Mouse (Mus musculus): Measurements from ENCODE around the gene Gpx3. TPM values are rescaled to one million over a fixed set of nuclear protein-coding genes. Genes with fewer than 3 reads are reported as not detected.

Gene Gpx3
- polyA plus RNA-seq, 1 experiment from 2014 or later, result 52.0 TPM

DNA sequence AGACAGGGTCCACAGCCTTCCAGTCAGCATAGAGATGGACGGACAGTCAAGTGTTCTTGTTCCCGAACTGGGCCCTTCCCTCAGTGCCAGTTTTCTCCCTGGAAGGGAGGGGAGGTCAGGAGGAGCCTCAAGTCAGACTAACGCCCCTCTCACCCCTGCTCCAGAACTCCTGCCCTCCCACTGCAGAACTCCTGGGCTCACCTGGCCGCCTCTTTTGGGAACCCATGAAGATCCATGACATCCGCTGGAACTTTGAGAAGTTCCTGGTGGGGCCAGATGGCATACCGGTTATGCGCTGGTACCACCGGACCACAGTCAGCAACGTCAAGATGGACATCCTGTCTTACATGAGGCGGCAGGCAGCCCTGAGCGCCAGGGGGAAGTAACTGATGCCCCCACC, 7.0 kb downstream of the Gpx3 start:
- DNase-seq (ENCODE audit: low spot score), result no peak
- H3K27me3 ChIP-seq (ENCODE audit: low read depth, poor library complexity, severe bottlenecking), result no peaks in the 10 kb centered on the region
- H3K9me3 ChIP-seq (replicated peaks), result no peaks in the 10 kb centered on the region
- H3K36me3 ChIP-seq, result peaks cover 37% of the 10 kb centered on the region
- no peak overlapping the region for H3K4me3 ChIP-seq
- WGBS, result 95% methylated on average over 11 of the region's 11 CpGs
- H3K4me1 ChIP-seq, result 0 out of 2 replicates have a peak, but pooled peaks cover 4% of the 10 kb centered on the region
- H3K27ac ChIP-seq, result no peak overlapping the region

DNA sequence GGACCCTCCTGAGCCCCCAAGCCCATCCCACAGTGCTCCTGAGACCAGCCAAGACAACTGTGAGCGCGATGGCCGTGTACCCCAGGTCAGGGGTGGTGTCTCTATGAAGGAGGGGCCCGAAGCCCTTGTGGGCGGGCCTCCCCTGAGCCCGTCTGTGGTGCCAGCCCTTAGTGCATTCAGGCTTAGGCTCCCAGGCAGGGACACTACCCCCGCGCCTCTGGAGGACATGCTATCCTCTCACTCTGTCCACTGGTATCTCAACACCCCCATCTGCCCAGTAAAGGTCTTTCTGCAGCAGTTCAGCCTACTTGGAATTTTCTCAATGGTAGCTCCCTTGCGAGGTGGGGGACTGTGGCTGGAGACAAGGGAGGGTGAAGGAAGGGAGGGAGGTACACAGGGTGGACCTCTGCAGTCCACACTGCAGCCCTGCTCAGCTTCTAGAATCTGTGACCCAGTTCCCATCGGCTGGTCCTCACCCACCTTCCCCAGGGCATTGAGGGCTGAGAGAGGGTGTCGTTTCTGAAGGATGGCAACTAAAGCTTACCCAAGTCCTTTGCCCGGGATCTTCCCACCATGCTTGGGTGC, 7.9 kb downstream of the Gpx3 start:
- Histone ChIP-seq H3K27me3 (ENCODE audit: low read depth, poor library complexity, severe bottlenecking) (no peaks in the 10 kb centered on the region), H3K9me3 (replicated peaks) (no peaks in the 10 kb centered on the region), H3K4me3 (no peak overlapping the region), H3K4me1 (no peaks in the 10 kb centered on the region), H3K36me3 (peaks cover 41% of the 10 kb centered on the region), H3K27ac (no peak overlapping the region)
- 93% methylated on average over 12 of the region's 12 CpGs for WGBS
- no peak for DNase-seq (ENCODE audit: low spot score)

DNA sequence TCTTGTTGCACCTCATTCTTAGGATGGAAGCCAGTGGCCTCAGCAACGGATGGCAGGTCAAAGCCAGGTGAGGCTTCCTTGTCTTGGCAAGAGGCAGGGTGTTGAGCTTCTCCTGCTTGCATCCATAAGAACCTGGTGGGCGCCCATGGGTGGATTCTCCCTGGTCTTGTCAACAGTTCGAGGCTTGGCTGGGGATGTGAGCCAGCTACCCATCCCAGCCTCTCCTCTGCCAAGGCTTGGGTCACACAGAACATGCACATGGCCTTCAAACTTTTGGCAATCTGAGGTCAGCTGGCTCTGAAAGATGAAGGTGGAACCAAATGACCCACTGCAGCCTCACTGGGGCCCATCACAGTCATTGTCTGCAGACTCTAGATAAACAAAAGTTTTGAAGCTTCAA, 8.9 kb downstream of the Gpx3 start:
- Histone ChIP-seq H3K4me1 (no peaks in the 10 kb centered on the region), H3K9me3 (replicated peaks) (no peaks in the 10 kb centered on the region), H3K36me3 (peaks cover 41% of the 10 kb centered on the region), H3K27ac (no peak overlapping the region), H3K4me3 (no peak overlapping the region), H3K27me3 (ENCODE audit: low read depth, poor library complexity, severe bottlenecking) (no peaks in the 10 kb centered on the region)
- WGBS, result 93% methylated on average over 3 of the region's 3 CpGs
- no peak for DNase-seq (ENCODE audit: low spot score)

DNA sequence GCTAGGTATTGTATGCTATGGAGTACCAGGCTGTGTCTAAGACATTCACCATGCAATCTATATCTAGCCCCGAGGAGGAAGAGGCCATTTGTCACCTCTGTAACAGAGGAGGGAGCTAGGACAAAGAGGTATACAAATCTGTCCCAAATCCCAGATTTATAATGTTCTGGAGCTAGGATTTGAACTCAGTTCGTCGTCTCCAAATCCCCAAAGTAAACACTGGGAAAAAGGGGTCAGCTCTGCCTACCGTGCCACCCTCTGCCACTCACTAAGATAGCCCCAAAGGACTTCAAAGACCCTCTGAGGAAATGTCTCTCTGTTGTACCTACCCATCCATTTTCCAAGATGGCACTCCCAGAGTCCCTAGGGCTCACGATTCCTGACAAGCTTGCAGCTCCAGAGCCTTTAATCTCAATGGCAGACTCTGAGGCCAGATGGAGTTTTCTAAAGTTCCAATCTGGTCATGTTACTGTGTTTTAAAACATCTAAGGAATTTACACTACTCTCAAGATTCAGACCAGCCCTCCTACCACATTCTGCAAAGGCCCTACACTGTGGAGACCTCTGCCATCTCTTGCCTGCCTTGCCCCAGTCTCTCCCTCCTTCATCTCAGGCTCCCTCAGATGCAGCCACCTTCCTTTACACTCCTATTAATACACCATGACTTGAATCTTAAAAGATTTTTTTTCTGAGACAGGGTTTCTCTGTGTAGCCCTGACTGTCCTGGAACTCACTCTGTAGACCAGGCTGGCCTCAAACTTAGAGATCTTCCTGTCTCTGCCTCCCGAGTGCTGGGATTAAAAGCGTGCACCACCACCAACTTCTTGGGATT, 9.6 kb downstream of the Gpx3 start:
- WGBS, result 91% methylated on average over 7 of the region's 7 CpGs
- H3K9me3 ChIP-seq (replicated peaks), result no peaks in the 10 kb centered on the region

DNA sequence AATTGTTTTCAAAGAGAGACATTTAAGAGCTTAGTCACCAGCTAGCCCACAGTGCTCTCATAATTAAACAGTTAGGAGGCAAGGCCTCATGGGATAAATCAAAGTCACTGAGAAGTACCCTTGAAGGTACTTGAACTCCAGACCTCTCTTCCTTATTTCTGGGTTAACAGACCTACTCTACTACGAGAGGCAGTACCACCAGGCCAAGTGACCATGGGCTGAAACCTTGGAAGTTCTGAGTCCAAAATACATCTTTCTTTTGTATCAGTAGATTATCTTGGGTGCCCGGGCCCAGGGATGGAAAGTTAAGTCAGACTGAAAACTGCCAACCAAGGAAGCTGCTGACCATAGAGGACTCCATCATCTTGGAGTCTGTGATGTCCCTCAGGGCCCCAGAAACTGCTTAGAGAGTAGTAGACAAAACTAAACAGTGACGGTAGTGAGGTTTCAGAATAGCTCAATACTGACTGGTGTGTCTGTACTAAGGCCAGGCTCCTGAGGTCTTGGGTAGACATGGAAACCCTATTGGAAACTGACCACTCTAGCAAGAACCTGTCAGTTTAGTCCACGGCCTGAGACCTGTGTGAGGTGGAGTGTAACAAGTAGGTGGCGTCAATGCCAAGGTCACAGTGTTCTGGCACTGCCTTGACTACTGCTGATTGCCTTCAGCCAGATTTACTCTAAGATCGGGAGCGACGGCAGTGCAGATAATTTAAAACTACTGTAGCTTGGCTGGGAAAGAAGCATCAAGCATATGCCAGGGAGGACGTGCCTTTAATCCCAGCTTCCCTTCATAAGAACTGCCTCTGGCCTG, 10.5 kb downstream of the Gpx3 start:
- no peak for DNase-seq (ENCODE audit: low spot score)
- H3K9me3 ChIP-seq (replicated peaks), result no peaks in the 10 kb centered on the region
- peaks cover 55% of the 10 kb centered on the region for H3K36me3 ChIP-seq
- no peak overlapping the region for H3K27ac ChIP-seq
- H3K4me1 ChIP-seq, result no peaks in the 10 kb centered on the region
- H3K4me3 ChIP-seq, result no peak overlapping the region
- no peaks in the 10 kb centered on the region for H3K27me3 ChIP-seq (ENCODE audit: low read depth, poor library complexity, severe bottlenecking)
- 87% methylated on average over 9 of the region's 9 CpGs for WGBS

More for the DNA sequence above, 9.6 kb downstream of the Gpx3 start:
- no peak overlapping the region for H3K4me3 ChIP-seq
- DNase-seq (ENCODE audit: low spot score), result no peak
- H3K4me1 ChIP-seq, result no peaks in the 10 kb centered on the region
- H3K36me3 ChIP-seq, result peaks cover 47% of the 10 kb centered on the region
- no peak overlapping the region for H3K27ac ChIP-seq
- H3K27me3 ChIP-seq (ENCODE audit: low read depth, poor library complexity, severe bottlenecking), result no peaks in the 10 kb centered on the region

DNA sequence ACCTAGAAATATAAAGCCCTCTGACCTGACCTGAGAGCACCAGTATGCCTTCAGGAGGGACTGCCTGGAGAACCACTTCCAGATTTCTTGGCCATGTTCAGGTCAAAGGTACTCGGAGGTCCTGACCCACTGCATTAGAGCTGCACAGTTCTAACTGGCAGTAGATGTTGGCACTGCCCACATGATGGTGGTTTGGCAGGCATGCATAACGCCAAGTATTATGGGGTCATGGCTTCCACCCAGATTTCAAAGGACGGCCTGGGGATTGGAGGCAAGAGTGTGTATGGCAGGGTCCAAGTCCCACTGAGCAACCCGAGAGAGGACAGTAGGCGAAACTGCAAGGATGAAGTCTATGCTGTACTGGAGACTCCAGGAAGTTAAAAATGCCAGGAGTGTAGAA, 11.6 kb downstream of the Gpx3 start:
- DNase-seq (ENCODE audit: low spot score), result no peak
- no peaks in the 10 kb centered on the region for H3K27me3 ChIP-seq (ENCODE audit: low read depth, poor library complexity, severe bottlenecking)
- H3K36me3 ChIP-seq, result peaks cover 65% of the 10 kb centered on the region
- no peaks in the 10 kb centered on the region for H3K4me1 ChIP-seq
- no peak overlapping the region for H3K27ac ChIP-seq
- WGBS, result 93% methylated on average over 5 of the region's 5 CpGs
- no peaks in the 10 kb centered on the region for H3K9me3 ChIP-seq (replicated peaks)
- H3K4me3 ChIP-seq, result no peak overlapping the region

DNA sequence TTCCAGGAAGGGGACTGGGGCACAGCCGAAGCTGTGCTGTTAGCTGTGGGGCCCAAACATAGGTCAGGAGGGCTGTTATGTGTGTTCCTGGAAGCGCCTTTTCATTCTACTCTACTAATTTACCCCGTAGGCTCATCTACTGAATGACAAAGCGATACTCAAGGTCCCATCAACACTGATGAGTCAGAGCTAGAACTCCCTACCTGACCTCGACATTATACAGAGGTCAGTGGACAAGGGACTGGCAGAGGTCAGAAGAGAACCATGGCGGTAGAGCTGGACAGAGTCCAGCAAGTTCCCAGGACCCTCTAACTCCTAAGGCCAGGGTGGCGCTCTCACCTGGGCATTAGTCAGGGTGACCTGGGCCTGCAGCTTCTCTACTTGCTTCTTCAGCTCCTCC, 15.2 kb downstream of the Gpx3 start:
- WGBS, result 95% methylated on average over 7 of the region's 7 CpGs
- Histone ChIP-seq H3K4me1 (peaks cover 10% of the 10 kb centered on the region), H3K9me3 (replicated peaks) (no peaks in the 10 kb centered on the region), H3K36me3 (peaks cover 58% of the 10 kb centered on the region), H3K27me3 (ENCODE audit: low read depth, poor library complexity, severe bottlenecking) (no peaks in the 10 kb centered on the region), H3K27ac (no peak overlapping the region), H3K4me3 (no peak overlapping the region)
- no peak for DNase-seq (ENCODE audit: low spot score)

DNA sequence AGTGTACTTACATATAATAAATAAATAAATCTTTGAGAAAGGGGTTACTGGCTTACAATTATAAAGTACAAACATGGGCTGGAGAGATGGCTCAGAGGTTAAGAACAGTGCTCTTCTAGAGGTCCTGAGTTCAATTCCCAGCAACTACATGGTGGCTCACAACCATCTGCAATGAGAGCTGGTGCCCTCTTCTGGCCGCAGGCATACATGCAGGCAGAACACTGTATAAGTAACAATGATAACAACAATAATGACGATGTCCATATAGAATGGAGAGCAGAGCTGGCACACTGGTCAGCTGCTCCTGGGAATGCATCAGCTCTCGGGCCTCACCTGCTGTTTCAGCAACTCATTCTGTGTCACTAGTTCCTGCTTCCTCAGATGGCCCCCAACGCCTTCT, 16.0 kb downstream of the Gpx3 start:
- 86% methylated on average over 4 of the region's 4 CpGs for WGBS
- peaks cover 10% of the 10 kb centered on the region for H3K4me1 ChIP-seq
- no peak overlapping the region for H3K4me3 ChIP-seq
- H3K27ac ChIP-seq, result no peak overlapping the region
- no peaks in the 10 kb centered on the region for H3K9me3 ChIP-seq (replicated peaks)
- H3K27me3 ChIP-seq (ENCODE audit: low read depth, poor library complexity, severe bottlenecking), result no peaks in the 10 kb centered on the region
- DNase-seq (ENCODE audit: low spot score), result no peak
- H3K36me3 ChIP-seq, result peaks cover 62% of the 10 kb centered on the region

DNA sequence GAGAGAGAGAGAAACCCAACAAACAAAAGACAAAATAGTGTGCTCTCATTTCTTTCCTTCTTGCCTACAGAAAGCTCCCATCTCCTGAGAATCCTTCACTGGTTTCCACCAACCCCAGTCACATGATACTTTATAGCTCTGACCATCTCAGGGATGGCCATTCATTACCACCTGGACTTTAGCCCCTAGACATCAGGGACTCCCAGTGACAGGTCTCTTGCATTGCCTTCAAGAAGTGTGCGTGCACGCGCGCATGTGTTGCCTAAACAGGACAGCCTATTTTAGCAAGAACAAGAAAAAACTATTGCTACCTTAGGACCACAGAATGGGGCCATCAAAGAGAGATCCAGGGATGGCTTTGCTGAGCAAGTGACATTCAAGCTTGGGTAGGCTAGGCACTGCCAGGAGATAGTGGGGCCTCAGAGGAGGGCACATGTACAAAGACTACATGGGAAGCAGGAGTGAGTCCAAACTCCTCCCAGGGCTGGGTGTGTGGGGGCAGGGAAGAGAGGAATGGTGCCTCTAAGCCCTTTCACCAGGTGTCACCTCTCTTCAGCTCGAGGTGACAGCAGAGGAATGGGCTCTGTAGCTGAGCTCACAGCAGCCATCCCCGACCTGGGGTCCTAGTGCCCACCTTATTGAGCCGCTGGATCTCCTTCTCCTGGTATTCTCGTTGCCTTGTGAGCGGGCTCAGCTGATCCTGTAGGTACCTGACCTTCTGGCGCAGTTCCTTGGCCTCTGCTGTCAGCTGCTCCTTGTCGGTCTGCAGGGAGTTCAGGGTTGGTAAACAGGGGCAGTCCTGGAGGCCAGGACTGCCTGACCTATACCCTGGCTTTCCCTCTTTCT, 18.1 kb downstream of the Gpx3 start:
- H3K4me1 ChIP-seq, result peaks cover 10% of the 10 kb centered on the region
- H3K4me3 ChIP-seq, result no peak overlapping the region
- H3K27me3 ChIP-seq (ENCODE audit: low read depth, poor library complexity, severe bottlenecking), result no peaks in the 10 kb centered on the region
- DNase-seq (ENCODE audit: low spot score), result no peak
- H3K9me3 ChIP-seq (replicated peaks), result no peaks in the 10 kb centered on the region
- no peak overlapping the region for H3K27ac ChIP-seq
- peaks cover 66% of the 10 kb centered on the region for H3K36me3 ChIP-seq
- 77% methylated on average over 11 of the region's 11 CpGs for WGBS

DNA sequence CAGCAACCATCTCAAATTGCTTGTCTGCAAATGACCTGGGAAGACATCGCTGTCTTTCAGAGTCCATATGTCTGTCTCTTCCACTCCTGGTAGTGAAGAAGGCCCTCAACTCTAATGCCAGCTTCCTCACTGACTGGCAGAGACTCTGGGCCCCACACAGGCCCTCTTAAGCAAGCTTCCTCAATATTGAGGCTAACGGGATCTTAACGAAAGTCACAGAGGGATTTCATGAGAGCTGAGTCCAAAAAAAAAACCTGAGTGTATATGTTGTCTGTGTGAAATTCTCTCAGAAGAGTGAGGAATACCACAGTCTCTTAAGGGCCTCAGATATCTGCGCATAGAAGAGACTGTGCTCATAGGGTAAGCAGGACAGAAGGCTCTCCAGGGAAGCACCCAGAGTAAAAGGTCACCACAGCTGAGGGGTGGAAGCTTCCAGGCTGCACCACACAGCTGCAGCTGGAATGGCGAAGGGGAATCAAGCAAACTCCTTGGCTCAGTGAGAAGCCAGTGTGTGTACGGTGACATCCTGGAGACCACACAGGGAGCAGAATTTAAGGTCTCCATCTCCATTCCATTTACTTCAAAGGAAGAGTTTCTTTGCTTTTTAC, 18.8 kb downstream of the Gpx3 start:
- H3K4me1 ChIP-seq, result peaks cover 10% of the 10 kb centered on the region
- no peak overlapping the region for H3K27ac ChIP-seq
- no peaks in the 10 kb centered on the region for H3K27me3 ChIP-seq (ENCODE audit: low read depth, poor library complexity, severe bottlenecking)
- DNase-seq (ENCODE audit: low spot score), result no peak
- H3K36me3 ChIP-seq, result peaks cover 71% of the 10 kb centered on the region
- 83% methylated on average over 6 of the region's 6 CpGs for WGBS
- H3K4me3 ChIP-seq, result no peak overlapping the region
- no peaks in the 10 kb centered on the region for H3K9me3 ChIP-seq (replicated peaks)

DNA sequence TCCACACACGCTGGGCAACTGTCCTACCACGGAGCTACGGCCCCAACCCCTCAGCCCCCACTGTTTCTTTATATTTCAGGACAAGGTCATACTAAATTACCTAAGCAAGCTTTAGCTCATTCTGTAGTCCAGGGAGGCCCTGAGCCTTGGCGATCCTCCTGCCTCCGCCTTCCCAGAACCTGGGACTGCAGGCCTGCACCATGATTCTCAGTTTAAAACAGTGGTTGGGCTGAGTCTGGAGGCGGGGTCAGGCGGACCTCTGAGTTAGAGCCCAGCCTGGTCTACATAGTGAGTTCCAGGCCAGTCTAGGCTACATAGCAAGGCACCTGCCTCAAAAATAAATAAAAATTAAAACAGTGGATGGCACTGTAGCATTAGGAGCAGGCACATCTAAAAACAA, 19.5 kb downstream of the Gpx3 start:
- Histone ChIP-seq H3K4me3 (no peak overlapping the region), H3K27ac (no peak overlapping the region), H3K9me3 (replicated peaks) (no peaks in the 10 kb centered on the region), H3K4me1 (peaks cover 10% of the 10 kb centered on the region), H3K36me3 (peaks cover 73% of the 10 kb centered on the region), H3K27me3 (ENCODE audit: low read depth, poor library complexity, severe bottlenecking) (no peaks in the 10 kb centered on the region)
- DNase-seq (ENCODE audit: low spot score), result peak; percentile 39
- WGBS, result 54% methylated on average over 7 of the region's 7 CpGs

DNA sequence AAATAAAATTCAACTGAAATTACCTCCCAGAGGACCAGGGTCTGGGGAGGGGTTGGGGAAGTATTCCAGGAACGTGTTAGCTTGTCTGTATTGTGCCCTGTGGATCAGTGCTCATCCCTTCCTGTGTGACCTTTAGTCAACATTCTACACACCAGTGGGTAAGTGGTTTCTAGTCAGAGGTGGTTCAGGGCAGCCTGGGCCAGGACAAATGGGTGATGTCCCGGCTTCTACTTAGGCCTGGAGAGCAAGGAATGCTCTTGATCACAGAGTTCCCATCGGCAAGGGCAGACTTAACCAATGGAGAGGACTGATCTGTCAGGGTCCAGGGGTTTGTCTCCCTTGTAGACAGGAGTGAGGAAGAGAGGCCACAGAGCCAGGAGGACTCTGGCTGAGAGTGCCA, 20.2 kb downstream of the Gpx3 start:
- Histone ChIP-seq H3K9me3 (replicated peaks) (no peaks in the 10 kb centered on the region), H3K4me3 (no peak overlapping the region), H3K36me3 (peaks cover 69% of the 10 kb centered on the region), H3K4me1 (peaks cover 10% of the 10 kb centered on the region), H3K27ac (no peak overlapping the region), H3K27me3 (ENCODE audit: low read depth, poor library complexity, severe bottlenecking) (no peaks in the 10 kb centered on the region)
- DNase-seq (ENCODE audit: low spot score), result no peak
- 96% methylated on average over 3 of the region's 3 CpGs for WGBS
